Mouse (Mus musculus) NIH3T3 (cell line): ENCODE results near the gene Slc39a13.
"Not testable (repeated sequence)": the region's sequence is repeated elsewhere in the genome, so short reads cannot be mapped to it uniquely, and the experiment has no call there.

Experiments
- DNase-seq: peaks from one replicate; pipeline ENCODE4 v3.0.0-alpha.2; 2012; ENCODE audit warnings: low read depth

Gene Slc39a13

GRCm38 (mm10) chr2:91025081-91025516 is 45.1 kb downstream of the Slc39a13 start:
- DNase-seq = no peak

GRCm38 (mm10) chr2:91023956-91024355 is 46.3 kb downstream of the Slc39a13 start:
- no peak for DNase-seq

GRCm38 (mm10) chr2:91023131-91023530 is 47.1 kb downstream of the Slc39a13 start:
- DNase-seq = no peak

GRCm38 (mm10) chr2:91022266-91022665 is 48.0 kb downstream of the Slc39a13 start:
- DNase-seq = not testable (repeated sequence)

- no peak for DNase-seq
Measured at GRCm38 (mm10) chr2:91019911-91020310, 50.3 kb downstream of the Slc39a13 start.

GRCm38 (mm10) chr2:91018061-91018788 is 52.0 kb downstream of the Slc39a13 start:
- DNase-seq = no peak

- DNase-seq = no peak
Measured at GRCm38 (mm10) chr2:91015386-91015785, 54.8 kb downstream of the Slc39a13 start.

GRCm38 (mm10) chr2:91013881-91014280 is 56.3 kb downstream of the Slc39a13 start:
- no peak for DNase-seq
